Mouse (Mus musculus) lung, postnatal 0 days (tissue): ENCODE measurements around the gene Efna5.

Experiments used
- CTCF ChIP-seq: IDR thresholded peaks from 2 replicates; pipeline ENCODE4 v1.5.1; 2016; ENCODE audit warnings: antibody characterized with exemption, mild to moderate bottlenecking
- EP300 ChIP-seq: IDR thresholded peaks from 2 replicates; pipeline ENCODE4 v1.6.1; 2016; ENCODE audit warnings: antibody characterized with exemption, mild to moderate bottlenecking, control low read depth

GRCm38 (mm10) chr17:62816879-62817278, 64.2 kb downstream of the Efna5 start:
- TF ChIP-seq EP300 (no peak), CTCF (no peak)
